Mouse (Mus musculus) adrenal gland, adult 2 months (tissue): Measurements from ENCODE around the gene Olfr512. TPM values are rescaled to one million over a fixed set of nuclear protein-coding genes. Genes with fewer than 3 reads are reported as not detected.

Source experiments
- DNase-seq: peaks from one replicate; pipeline ENCODE4 v3.0.0; 2021
- long read RNA-seq: library from polyadenylated mRNA; stranded (forward); transcript quantifications from one replicate; pipeline ENCODE4 v2.0.0, GENCODE M21; 2021
- polyA plus RNA-seq: library from polyadenylated mRNA; depleted of rRNA; stranded (reverse); fragments of >200 nt; gene quantifications from 2 replicates; pipeline ENCODE4 v1.2.3, GENCODE M21; 2012; rRNA removed
- total RNA-seq, 2 experiments: library from RNA; stranded (reverse); gene quantifications; 2 replicates each; pipeline ENCODE4 v1.2.3; 2021

The Olfr512 gene
- total RNA-seq, result not detected
- polyA plus RNA-seq, result not detected in 2 replicates
- long read RNA-seq, result 0 reads

DNA sequence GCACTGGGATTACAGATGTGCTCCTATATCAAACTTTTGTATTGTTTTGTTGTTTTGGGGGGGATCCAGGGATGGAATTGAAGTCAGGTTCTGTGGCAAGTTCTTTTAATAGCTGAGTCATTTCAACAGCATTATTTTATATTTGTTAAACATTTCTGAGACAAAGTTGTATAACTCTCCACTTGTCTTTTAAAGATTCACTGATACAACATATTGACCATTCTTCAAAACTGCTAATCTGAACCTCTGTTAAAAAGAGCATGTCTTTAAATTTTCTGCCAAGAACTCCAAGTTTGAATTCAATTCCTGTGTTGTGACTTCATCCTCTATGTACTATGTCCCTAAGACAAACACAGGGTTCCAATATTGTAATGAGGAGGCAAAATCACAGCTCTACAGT lies at the start of gene Olfr512:
Gene Olfr512, plus strand, starts transcription at position 301 of the 400 bp plus-strand sequence.
- no peak for DNase-seq

DNA sequence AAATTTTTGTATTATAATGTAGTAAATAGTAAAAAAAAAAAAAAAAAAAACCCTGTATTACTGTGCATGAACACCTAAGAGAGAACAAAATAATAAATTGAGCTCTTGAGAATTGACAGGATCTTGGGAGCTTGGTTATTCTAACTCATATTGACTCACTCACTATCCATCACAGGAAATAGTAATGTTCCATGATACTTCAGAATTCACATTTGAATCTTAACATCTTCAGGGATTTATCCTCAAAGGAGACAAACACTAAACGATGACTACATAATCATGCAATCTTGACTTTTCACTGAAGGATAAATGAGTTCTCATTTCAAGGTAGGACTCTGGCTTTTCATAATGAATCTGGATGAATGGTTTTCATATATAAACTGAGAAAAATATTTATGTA lies 47.0 kb upstream of the Olfr512 start, which contains the start of gene Olfr510:
Gene Olfr510, plus strand, starts transcription at position 301 of the 400 bp plus-strand sequence.
- DNase-seq, result no peak

DNA sequence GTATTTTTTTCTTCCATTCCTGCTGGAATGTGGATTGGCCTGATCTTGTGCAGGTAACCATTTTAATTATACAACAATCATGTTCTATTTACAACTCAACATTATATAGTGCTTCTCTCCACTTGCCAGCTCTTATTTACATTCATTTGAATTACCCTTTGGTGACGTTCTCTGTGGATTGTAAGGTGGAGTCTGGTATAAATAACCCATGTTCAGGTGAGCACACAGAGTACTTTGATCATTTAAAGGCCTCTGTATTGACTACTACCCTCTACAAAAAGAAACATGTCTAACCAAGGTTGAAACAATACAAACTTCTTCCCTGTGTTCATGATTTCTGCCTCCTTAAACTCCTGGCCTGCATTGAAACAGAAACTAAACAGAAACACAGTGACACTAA lies 42.1 kb upstream of the Olfr512 start:
- no peak for DNase-seq

DNA sequence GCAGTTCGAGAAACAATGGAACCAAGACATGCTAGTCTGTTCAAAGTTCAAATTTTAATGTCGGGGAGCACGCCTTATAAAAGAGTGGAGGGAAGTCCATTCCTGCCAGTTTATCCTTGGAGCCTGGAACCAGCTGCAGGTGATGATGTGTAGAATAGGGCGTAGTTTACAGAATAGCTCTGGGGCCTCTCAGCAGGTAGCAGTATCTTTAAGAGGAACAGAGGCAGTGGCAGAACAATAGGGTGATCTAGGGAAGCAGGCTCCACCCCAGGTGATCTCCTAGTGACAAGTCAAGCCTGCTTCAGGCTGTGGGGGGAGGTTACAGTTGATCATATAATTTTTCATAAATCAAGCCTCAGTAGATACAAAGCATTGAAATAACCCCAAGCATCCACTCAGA lies 34.2 kb upstream of the Olfr512 start:
- no peak for DNase-seq

DNA sequence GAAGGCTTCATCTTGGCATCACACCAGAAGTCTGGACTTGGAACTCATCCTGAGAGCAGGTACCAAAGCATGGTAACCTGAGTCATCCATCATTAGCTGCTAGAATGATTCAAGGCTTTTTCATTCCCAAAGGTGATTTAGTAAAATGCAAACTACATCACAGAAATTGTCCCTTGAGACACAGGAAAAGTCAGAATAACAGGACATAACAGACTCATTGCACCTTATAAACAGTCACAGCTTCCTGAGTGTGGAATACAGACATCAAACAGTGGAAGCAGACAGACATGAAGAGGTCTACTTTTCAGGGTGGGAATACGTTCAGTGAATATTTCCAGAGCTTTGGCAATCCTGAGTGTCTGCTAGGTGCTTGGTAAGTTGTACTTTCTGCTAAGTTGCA lies 37.6 kb downstream of the Olfr512 start, which contains the start of gene Olfr513:
Gene Olfr513, plus strand, starts transcription at position 301 of the 400 bp plus-strand sequence.
- no peak for DNase-seq

DNA sequence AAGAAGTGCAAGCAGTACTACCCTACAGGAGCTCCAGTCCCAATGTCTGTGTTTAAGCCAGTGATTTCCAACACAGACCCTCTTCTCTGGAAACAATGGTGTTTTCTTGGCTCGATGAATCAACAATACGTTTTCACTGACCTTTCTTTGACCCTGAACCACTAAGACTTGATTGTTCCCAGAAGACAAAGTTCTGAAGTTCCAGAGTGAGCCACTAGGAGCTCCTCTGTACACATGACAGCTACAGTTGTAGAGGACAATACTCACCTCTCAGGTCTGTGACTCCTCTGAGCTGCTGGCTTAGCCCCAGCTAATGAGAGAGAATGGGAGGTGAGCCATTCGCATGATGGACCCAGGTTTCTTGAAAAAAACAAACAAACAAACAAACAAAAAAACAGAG lies 47.3 kb downstream of the Olfr512 start:
- no peak for DNase-seq

Other genes starting within 250 kb of the Olfr512 start
- not detected for gene Olfr498, start 248.0 kb upstream of the Olfr512 start, total RNA-seq
- not detected in 2 replicates for gene Olfr498, start 248.0 kb upstream of the Olfr512 start, polyA plus RNA-seq
- not detected for gene Olfr502, start 188.3 kb upstream of the Olfr512 start, total RNA-seq
- not detected in 2 replicates for gene Olfr502, start 188.3 kb upstream of the Olfr512 start, polyA plus RNA-seq
- not detected for gene Olfr503, start 168.8 kb upstream of the Olfr512 start, total RNA-seq
- gene Olfr503, start 168.8 kb upstream of the Olfr512 start, polyA plus RNA-seq, result not detected in 2 replicates
- gene Olfr504, start 147.5 kb upstream of the Olfr512 start, total RNA-seq, result not detected
- not detected in 2 replicates for gene Olfr504, start 147.5 kb upstream of the Olfr512 start, polyA plus RNA-seq
- not detected for gene Olfr506, start 102.5 kb upstream of the Olfr512 start, total RNA-seq
- not detected in 2 replicates for gene Olfr506, start 102.5 kb upstream of the Olfr512 start, polyA plus RNA-seq
- not detected for gene Olfr507, start 91.5 kb upstream of the Olfr512 start, total RNA-seq
- not detected in 2 replicates for gene Olfr507, start 91.5 kb upstream of the Olfr512 start, polyA plus RNA-seq
- gene Olfr508, start 83.3 kb upstream of the Olfr512 start, total RNA-seq, result not detected
- not detected in 2 replicates for gene Olfr508, start 83.3 kb upstream of the Olfr512 start, polyA plus RNA-seq
- gene Olfr509, start 61.4 kb upstream of the Olfr512 start, total RNA-seq, result not detected
- not detected in 2 replicates for gene Olfr509, start 61.4 kb upstream of the Olfr512 start, polyA plus RNA-seq
- not detected for gene Olfr510, start 46.9 kb upstream of the Olfr512 start, total RNA-seq
- not detected in 2 replicates for gene Olfr510, start 46.9 kb upstream of the Olfr512 start, polyA plus RNA-seq
- not detected for gene Olfr513, start 37.7 kb downstream of the Olfr512 start, total RNA-seq
- gene Olfr513, start 37.7 kb downstream of the Olfr512 start, polyA plus RNA-seq, result not detected in 2 replicates
- not detected for gene Olfr514, start 112.7 kb downstream of the Olfr512 start, total RNA-seq
- not detected in 2 replicates for gene Olfr514, start 112.7 kb downstream of the Olfr512 start, polyA plus RNA-seq
- gene Olfr516, start 137.2 kb downstream of the Olfr512 start, total RNA-seq, result not detected
- not detected in 2 replicates for gene Olfr516, start 137.2 kb downstream of the Olfr512 start, polyA plus RNA-seq
- not detected for gene Olfr517, start 159.1 kb downstream of the Olfr512 start, total RNA-seq
- not detected in 2 replicates for gene Olfr517, start 159.1 kb downstream of the Olfr512 start, polyA plus RNA-seq
- gene Olfr518, start 171.7 kb downstream of the Olfr512 start, total RNA-seq, result not detected
- gene Olfr518, start 171.7 kb downstream of the Olfr512 start, polyA plus RNA-seq, result not detected in 2 replicates
- not detected for gene Olfr519, start 181.1 kb downstream of the Olfr512 start, total RNA-seq
- gene Olfr519, start 181.1 kb downstream of the Olfr512 start, polyA plus RNA-seq, result not detected in 2 replicates
- gene Nlrp10, start 216.9 kb downstream of the Olfr512 start, total RNA-seq, result under 1 TPM; 0.17 to 0.61 TPM
- 0.02 TPM in 2 replicates for gene Nlrp10, start 216.9 kb downstream of the Olfr512 start, polyA plus RNA-seq
- 100 to 1,000 TPM; 118 to 158 TPM for gene Eif3f, start 221.1 kb downstream of the Olfr512 start, total RNA-seq
- gene Eif3f, start 221.1 kb downstream of the Olfr512 start, polyA plus RNA-seq, result 634 and 641 TPM in 2 replicates
- 10 to 100 TPM; 25.9 to 41.5 TPM for gene Tub, start 237.0 kb downstream of the Olfr512 start, total RNA-seq
- 13.1 and 26.2 TPM in 2 replicates for gene Tub, start 237.0 kb downstream of the Olfr512 start, polyA plus RNA-seq